Mouse (Mus musculus): ENCODE results near the gene Tagln2.
A peak's percentile ranks its signal among the peaks of the same experiment; 100 is the strongest.

DNA sequence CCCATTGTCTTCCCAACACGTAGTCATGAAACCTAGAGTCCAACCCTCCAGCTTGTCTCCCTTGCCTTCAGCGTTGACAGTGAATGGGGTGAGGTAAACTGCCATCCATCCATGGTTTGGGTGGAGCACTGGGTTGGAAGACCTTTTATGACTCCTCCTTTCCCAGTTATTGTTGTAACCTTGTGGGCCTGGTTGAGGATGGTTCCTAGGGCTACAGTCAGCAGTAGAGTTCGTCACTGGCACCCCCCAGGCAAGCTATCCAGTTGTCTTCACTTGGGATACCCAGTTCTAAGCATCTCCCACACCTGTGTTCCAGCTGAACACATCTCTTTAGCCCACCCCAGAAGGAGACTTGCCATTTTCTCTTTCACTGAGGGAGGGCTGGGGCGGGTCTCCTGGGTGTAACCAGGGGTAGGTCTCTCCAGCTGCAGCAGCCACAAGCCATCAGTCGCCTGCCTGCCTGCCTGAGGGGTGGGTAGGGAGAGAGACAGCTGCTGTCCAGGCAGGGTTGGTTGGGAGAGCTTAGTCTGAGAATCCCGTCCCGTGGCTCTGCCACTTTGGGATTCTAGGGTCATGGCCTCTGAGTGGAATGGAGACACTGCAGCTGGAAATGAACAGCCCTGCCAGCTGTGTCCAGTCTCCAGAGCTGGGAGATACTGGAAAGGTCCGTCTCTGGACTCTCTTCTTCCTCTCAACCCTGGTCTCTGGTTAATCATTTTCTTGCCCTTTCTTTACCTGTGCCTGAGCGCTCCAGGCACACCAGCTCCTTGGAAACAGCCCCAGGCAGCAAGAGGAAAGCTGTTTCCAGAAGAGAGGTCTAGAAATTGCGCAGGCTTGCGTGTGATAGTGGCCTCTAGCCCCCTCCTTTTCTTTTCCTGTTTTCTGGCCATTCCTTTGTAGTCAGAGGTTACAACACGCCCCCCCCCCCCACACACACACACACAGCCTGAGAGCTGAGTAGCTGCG is 2.6 kb downstream of the Tagln2 start:
- TF ChIP-seq CTCF (IDR thresholded peaks at IDR 0.05; ENCODE audit: control insufficient read depth, insufficient read depth, low read length) (no peak), POLR2A (IDR thresholded peaks at IDR 0.05; ENCODE audit: borderline replicate concordance, control insufficient read depth, low read depth, low read length) (peak; percentile 46; the same call in 1 of the 2 replicates)

All from bone marrow, adult 2 months (tissue).